Mouse (Mus musculus): ENCODE measurements around the gene Gm20388.
A peak's percentile ranks its signal among the peaks of the same experiment; 100 is the strongest.

Gene Gm20388

GRCm38 (mm10) chr8:120489142-120489754 is 578.6 kb downstream of the Gm20388 start:
- DNase-seq (ENCODE audit: low spot score in 2 of 2), result peak in 1 of 2 experiments; percentile 22

GRCm38 (mm10) chr8:120489771-120490281 is 579.2 kb downstream of the Gm20388 start:
- DNase-seq (ENCODE audit: low spot score in 2 of 2), result no peak

GRCm38 (mm10) chr8:120490354-120491141 is 579.9 kb downstream of the Gm20388 start:
- DNase-seq (ENCODE audit: low spot score in 2 of 2), result no peak

DNA sequence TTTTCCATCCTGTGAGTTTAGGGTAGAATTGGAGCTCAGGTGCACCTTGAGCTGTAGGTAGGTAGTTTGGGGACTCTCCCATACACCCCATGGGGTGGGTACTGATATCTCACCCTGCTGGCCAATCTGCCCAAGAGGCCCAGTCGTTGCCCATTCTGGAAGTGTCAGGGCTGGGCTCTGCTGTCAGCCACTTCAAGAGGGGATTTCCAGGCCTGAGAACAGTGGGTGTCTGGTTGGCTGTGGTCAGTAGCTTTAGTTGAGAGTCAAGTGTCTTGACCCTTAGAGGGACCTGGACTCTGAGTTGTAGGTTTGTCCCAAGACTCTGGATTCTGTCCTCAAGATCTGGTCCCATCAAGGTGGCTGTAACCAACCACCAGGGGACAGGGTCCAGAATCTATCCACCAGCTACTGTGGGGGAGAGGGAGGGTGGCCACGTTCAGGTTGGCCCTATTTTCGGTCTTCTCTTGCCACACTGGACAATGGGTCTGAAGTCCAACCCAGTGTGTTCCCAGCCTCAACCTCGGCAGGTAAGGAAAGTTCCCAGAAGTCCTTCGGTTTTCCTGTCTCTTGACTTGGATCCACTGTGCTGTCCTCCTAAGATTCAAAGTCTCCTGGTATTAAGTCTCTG is 580.6 kb downstream of the Gm20388 start:
- no peak for DNase-seq (ENCODE audit: low spot score in 2 of 2)

- no peak for DNase-seq (ENCODE audit: low spot score in 2 of 2)
Measured at GRCm38 (mm10) chr8:120492193-120492880, 581.7 kb downstream of the Gm20388 start.

DNA sequence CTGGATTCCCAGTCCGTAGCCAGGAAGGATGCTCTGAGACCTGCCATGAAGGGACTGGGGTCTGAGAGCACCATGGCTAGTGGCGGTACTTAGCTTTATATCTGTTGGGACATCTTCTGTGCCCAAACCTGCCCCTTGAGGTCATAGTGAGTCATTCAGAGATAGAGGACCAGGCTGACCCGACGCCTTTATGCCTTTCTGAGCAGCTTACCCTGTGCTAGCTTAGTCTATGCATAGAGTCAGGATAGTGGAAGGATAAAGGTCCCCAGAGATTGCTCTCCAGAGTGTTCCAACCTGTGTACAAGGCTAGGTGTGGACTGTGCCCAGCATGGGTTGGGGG is 582.2 kb downstream of the Gm20388 start:
- no peak for DNase-seq (ENCODE audit: low spot score in 2 of 2)

- no peak for DNase-seq (ENCODE audit: low spot score in 2 of 2)
Measured at GRCm38 (mm10) chr8:120493508-120494464, 583.1 kb downstream of the Gm20388 start.

- DNase-seq (ENCODE audit: low spot score in 2 of 2), result no peak
Measured at GRCm38 (mm10) chr8:120494903-120495302, 584.3 kb downstream of the Gm20388 start.

GRCm38 (mm10) chr8:120495461-120495860 is 584.8 kb downstream of the Gm20388 start:
- DNase-seq (ENCODE audit: low spot score in 2 of 2), result no peak

GRCm38 (mm10) chr8:120496478-120496877 is 585.8 kb downstream of the Gm20388 start:
- no peak for DNase-seq (ENCODE audit: low spot score in 2 of 2)

GRCm38 (mm10) chr8:120497503-120497946 is 586.9 kb downstream of the Gm20388 start:
- no peak for DNase-seq (ENCODE audit: low spot score in 2 of 2)

DNA sequence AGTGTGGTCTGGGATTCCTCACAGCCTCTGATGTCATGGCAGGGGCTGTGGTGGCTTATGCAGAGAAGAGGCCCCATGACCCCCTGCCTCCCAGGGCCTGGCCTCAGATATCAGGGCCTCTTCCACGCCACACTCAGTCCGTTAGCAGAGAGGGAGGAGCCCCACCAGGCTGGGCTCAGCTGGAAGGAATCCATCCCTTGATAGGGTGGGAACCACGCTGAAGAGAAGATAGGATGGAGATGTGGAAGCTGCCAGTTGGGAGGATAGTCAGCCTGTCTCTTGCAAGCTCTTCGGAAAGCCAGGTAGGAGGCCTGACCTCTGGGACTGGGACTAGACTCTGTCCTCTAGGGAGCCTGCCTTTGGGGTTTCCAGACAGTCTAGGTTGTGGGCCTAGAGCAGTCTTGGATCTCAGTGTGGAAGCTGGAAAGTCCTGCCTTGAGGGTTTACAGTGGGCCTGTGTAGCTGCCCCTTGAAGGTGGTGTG is 587.7 kb downstream of the Gm20388 start:
- no peak for DNase-seq (ENCODE audit: low spot score in 2 of 2)

DNA sequence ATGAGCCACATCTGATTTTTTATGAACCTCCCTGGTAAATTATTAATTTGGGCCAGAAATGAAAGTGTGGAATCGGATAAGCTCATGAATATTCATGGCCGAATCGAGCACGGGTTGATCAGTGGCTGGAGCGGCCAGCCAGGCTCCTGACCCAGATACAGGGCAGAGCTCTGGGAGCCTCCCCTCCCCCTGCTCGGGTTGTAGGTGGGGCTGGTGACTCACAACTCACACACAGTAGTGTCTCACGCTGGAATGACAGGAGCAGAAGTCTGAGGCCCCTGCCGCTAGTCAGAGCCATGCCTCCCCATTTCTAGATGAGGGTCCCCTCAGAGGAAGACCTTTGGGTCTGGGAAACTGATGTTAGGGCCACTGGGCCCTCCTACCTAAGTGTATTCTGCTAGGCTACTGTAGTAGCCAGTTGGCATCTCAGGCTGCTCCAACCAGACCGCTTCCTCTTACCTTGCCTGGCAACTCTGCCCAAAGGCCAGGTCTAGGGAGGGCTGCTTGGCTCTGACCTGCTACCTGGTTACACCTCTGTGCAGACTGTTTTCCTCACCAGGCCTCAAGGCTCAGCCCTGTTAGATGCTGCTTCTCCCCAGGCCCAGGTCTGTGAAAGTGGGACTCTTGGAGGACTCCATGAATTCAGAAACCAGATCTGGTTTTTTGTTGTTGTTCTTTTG is 588.4 kb downstream of the Gm20388 start:
- DNase-seq (ENCODE audit: low spot score in 2 of 2), result no peak

DNA sequence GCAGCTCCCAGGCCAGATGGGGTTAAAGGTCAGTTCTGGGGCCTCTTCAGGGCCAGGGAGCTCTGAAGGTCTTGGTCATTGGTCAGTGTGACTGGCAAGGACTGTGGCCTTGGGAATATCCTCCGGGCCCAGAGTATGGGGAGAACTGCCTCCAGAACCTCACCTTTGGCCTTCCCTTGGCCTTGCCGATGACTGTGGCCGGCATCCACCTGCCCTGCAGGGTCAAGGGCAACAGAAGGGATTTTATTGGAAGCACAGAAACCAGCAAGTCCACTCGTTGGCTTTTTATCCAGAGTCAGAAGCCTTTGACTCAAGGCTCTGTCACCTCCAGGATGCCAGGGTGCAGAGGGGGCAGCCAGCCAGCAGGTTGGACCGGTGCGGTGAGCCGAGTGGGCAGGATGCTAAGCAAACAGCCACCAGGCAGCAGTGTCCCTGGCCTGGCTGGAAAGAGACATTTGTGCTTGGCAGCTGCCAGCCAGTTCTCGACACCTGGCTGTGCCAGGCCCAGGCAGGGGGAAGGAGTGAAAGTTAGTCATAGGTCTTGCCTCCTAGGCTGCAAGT is 590.1 kb downstream of the Gm20388 start:
- DNase-seq (ENCODE audit: low spot score in 2 of 2), result no peak

DNA sequence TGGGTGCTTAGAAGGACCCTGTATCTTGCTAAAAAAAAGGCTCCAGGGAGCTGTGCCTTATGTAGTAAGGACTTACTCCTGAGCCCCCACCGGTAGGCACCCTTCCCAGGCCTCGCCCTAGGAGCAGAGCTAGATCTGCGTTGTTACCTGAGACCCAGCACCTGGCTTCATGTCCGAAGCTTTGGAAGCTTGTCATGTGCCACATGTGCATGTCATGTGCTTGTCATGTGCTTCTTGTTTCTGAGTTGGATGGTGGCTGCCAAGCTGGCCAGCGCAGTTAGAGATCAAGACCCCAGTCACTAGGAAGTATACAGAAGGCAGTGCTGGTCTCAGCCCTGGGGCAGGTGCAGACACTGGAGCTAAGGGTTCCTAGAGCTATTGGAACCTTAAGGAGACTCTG is 590.8 kb downstream of the Gm20388 start:
- no peak for DNase-seq (ENCODE audit: low spot score in 2 of 2)

- DNase-seq (ENCODE audit: low spot score in 2 of 2), result no peak
Measured at GRCm38 (mm10) chr8:120502428-120502827, 591.8 kb downstream of the Gm20388 start.

- no peak for DNase-seq (ENCODE audit: low spot score in 2 of 2)
Measured at GRCm38 (mm10) chr8:120504251-120505081, 593.8 kb downstream of the Gm20388 start.

DNA sequence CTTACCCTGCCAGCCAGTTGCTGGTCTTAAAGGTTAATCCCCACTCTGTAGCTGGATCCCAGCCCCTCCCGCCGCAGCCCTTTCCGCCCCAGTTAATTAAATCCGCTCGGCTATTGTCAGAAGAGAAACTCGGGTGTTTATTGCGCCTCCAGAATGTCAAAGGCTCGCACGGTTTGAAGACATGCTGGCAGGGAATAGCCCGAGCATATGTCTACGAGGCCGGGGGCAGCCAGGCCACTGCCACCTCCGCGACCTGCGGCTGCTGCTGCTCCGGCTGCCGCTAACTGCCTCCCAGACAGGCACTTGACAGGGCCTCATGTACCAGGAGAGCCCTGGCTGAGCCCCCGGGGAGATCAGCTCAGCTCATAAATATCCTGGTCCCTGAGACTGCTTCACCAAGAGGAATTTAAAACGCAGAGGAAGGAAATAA is 594.5 kb downstream of the Gm20388 start:
- DNase-seq (ENCODE audit: low spot score in 2 of 2), result no peak

Measured in frontal cortex, postnatal 25 days (tissue).